Mouse (Mus musculus): Measurements from ENCODE around the gene Ly6g5c.

Ly6g5c gene

DNA sequence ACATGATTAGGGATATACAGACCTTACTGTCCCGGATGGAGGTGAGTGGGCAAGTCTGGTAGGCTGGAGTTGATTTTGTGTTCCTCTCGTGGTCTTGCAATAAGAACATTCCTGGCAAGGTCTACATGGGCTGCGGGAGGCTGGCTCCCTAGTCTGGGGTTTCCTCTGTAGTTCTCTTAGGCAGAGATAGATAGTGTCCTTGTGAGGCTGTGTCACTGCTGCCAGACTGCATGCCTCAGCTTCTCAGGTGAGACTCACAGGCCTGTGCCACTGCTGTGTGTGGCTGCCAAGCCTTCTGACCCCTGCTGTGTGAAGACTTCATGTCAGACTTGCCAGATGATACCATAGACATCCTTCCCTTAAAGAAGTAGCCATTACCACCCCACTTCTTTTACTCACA lies 31.2 kb downstream of the Ly6g5c start:
- no peak for DNase-seq (ENCODE audit: low read depth, low spot score)

DNA sequence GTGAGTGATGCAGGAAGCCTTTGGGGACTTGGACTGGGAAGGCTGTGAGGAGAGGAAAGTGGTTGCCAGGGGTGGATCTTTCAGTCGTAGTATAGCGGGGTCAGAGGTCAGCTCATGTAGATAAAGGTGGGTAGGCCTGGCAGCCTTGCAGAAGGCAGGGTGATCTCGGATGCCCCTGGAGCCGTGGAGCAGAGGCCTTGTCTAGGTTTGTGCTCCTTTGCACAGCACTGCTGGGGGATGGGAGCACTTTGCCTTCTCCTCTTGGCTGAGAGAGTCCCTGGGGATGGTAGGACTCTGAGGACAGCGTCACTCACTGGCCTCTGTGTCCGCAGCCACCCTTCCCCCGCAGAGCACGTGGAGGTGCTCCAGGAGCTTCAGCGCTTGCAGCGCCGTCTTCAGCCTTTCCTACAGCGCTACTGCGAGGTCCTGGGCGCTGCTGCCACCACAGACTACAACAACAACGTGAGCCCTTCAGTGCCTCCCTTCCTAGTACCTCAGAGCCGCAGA lies 32.5 kb downstream of the Ly6g5c start:
- DNase-seq (ENCODE audit: low read depth, low spot score): no peak

DNA sequence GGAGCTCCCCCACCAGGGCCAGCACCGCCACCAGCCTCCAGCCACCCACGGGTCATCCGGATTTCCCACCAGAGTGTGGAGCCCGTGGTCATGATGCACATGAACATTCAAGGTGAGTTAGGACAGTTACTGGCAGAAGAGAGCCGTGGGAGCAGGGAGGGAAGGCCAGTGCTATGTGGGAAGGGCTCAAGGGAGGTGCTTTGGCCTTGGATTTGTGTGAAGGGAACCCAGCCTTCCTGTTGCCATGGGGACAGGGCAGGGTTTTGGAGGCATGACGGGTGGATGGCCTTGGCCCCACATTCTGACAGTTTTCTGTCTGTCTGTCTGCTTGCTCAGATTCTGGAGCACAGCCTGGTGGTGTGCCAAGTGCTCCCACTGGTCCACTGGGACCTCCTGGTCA lies 33.9 kb downstream of the Ly6g5c start:
- DNase-seq (ENCODE audit: low read depth, low spot score): no peak

DNA sequence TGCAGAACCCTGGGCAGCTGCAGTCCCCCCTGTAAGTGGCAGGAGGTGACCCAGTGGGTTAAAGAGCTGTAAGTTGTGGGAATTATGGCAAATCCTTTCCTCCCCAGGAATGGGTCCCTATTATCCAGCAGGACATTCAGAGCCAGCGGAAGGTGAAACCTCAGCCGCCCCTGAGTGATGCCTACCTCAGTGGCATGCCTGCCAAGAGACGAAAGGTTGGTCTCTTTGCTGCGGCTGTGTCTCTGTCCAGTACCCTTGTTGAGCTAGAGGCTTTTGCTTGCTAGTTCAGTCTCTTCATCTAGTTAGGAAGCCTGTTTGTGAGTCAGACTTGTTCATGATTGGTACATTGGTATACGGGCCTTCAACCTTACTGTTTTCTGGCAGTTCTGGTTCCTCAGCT lies 38.1 kb downstream of the Ly6g5c start:
- no peak for DNase-seq (ENCODE audit: low read depth, low spot score)

DNA sequence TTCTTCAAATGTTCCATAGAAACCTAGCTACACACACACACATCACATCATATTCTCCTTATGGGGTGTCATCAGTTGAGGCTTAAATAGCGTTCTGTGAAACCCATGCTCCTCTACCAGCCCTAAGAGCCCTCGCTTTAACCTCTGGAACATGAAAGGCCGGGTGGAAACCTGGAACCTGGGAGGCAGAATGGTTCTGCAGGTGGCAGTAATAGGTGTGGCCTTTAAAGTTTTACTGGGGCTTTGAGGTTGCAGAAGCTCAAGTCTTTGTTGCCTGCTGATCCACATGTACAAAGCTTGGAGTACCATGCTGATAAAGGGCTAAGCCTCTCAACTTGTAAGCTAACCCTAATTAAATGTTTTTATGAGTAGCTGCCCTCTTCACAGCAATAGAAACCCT lies 39.3 kb downstream of the Ly6g5c start:
- peak; percentile 31 for DNase-seq (ENCODE audit: low read depth, low spot score)

DNA sequence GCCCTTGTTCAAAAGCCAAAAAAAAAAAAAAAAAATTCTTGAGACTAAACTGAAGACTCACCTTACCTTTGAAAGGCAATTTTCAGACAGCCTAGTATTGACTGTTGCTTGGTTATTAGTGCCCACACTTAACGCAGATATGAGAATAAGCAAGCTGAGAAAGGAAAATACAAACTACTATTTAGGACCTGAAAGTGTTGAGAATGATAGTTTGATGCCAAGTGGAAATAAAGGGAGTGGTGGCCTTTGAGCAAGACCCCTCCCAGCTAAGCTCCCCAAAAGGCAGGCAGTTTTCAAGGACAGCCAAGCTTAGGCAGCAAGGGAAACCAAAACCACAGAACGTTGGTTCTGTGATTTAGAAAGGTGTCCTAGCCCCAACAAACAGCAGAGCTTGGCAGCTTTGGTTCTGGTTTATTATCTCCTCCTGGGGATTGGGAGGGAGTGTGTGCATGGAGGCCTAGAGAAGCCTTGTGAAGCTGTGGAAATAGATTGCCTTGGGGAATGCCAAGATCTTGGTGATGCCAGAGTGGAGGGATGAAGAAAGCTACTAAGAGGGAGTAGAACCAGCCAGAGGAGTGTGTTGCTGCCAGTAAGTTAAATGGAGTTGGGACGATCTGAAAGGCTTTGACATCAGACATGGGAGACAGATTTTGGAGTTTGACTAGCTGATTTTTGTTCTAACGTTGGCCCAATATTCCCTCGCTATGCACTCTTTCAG lies 40.0 kb downstream of the Ly6g5c start:
- peak; percentile 40 for DNase-seq (ENCODE audit: low read depth, low spot score)

DNA sequence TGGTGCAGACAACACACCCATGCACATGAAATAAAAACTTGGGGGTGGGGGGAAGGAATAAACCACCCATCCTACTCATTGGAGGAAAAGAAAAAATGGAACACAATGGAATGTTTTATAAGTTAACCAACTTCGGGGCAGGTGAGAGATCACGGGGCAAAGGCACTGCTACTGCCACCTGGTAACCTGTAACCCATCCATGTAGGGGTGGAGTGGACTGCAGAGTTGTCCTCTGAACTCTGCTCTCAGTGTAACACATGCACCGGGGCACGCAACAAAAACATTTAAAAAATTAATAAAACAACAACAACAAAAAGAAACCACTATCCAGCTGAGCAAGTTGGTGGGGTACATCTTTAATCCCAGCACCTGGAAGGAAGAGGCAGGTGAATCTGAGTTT lies 44.0 kb downstream of the Ly6g5c start:
- DNase-seq (ENCODE audit: low read depth, low spot score): no peak

DNA sequence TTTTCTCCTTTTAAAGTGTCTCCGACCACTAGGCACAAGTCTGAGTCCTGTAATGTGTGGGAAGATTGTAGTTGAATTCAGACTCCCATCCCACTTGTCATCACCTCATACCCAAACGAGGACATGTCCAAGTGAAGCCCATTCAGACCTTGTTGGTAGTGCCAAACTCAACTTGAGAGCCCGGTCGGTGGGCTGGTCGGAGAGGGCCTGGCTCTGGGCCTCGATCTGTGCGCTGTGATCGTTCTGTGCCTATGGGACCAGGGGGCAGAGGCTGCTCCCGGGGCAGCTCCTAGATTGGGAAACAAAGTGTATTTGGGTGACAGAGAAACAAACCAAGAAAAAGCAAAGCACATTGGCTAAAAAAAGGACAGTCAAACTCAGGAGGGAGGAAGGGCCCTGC lies 45.0 kb downstream of the Ly6g5c start:
- no peak for DNase-seq (ENCODE audit: low read depth, low spot score)

DNA sequence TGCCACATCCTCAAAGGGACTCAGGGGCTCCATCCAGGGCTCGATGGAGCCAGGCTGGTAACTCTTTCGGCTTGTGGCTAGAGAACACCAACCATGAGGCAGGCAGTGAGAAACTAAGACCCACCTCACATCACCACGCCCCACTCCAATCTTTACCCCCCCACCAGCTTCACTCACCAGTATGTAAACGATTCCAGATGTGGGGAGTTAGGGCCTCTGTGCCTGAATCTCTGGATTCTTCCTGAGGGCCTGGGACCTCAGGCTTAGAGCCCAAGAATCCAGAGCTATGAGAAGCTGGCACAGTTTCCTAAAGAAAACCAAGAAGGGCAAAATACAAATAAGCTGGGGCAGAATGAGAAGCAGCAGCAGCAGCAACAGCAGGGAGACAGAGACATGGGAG lies 45.9 kb downstream of the Ly6g5c start:
- peak; percentile 42 for DNase-seq (ENCODE audit: low read depth, low spot score)

DNA sequence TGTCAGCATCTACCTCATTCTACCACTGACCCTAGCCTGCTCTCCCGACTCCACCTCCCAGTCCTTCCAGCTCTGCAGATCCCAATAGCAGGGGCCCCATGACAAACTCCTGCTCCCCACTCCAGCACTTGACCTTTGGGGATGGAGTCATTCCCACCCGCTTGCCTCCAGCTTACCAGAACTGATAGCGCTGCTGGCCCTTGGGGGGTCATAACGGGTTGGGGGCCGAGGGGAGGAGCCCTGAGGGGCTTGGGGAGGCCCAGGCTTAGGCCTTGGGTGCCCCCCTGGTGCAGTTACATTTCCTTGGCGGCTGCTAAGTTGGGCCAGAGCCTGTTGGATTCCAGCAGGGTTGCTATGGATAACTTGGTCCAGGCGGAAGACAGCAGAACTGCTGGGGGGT lies 46.5 kb downstream of the Ly6g5c start:
- no peak for DNase-seq (ENCODE audit: low read depth, low spot score)

DNA sequence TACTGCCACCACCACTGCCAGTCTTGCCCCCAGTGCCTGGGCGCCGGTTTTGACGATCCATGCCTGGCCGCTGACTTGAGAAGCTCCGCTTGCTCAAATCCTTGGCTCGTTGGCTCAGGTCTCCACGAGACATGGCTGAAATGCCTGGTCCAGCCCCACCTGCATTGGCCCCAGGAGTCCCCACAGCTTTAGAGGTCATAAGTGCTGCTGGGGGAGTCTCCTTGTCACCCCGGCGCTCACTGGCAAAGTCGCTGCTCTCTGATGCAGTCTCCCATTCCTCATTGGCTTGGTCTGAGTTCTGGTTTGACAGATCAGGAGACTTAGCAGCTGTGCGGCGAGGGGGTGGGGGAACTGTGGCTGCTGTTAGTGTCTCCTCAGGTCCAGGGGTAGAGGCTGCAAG lies 47.4 kb downstream of the Ly6g5c start:
- no peak for DNase-seq (ENCODE audit: low read depth, low spot score)

DNA sequence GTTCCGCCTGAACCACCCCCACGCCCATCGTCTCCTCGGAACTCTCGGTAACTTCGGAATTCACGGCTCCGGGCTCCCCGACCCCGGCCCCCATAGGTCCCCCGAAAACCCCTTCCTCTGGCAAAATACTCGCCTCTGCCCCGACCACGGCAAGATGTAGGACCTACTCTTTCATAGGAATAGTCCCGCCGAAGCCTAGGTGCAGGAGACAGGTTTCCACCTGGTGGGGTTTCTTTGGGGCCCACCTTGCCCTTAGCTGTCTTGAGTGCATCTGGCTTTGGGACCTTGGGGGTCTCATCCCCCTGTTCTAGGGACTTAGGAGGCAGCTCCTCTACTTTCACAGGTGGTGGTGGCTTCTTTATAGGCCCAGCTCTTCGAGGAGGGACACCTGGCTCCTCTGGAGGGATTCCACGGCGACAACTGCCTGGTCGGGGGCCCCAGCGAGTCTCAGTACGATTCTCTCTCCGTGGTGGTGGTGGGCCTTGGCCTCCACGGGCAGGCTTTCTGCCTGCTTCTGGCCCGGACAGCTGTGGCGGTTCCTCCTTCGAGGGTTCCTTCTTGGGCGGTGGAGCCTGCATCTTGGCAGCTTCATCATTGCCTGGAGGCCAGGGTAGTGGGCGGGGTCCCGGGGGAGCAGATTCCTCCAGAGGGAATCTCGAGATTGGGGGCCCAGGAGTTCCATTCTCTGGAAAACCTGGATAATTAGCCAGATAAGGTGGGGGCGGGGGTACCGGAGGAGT lies 48.6 kb downstream of the Ly6g5c start:
- no peak for DNase-seq (ENCODE audit: low read depth, low spot score)

DNA sequence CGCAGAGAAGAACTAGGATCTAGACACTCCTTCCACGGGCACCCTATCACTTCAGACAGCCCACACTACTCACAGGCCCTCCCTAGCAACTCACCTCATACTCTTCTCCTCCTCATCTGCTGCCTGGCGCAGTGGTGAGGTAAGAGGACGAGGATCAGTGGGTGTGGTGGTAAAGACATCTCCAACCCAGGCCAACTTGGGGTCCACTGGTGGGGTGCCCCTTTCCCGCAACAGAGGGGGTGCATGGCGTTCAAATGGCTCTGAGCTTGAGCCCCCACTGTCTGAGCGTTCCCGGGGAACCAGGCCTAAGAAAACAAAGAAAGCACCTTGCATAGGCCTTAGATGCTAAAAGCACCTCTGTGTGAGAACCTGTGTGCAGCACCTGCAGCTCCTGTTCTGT lies 49.2 kb downstream of the Ly6g5c start:
- DNase-seq (ENCODE audit: low read depth, low spot score): no peak

DNA sequence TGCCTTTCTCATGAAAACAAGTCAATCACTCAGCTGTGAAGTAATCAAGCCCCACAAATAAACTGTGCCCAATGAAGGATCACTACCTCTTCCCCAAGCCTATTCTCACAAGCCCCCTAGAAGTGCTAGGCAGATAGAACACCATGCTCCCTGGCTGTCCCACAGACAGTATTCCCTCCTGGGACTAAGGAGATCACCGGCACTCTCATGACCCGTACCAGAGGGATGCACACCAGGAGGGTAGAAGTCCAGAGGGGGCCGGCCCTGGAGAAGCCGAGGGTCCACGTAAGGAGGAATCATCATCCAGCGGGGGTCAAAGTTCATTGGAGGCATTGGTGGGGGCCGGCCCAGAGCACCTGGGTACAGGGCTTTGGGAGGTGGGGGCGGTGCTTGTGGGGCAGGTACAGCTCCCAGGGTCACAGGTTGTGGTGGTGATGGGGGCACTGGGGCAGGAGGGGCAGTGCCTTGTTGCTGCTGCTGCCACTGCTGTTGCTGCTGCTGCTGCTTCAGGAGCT lies 49.6 kb downstream of the Ly6g5c start:
- DNase-seq (ENCODE audit: low read depth, low spot score): no peak

DNA sequence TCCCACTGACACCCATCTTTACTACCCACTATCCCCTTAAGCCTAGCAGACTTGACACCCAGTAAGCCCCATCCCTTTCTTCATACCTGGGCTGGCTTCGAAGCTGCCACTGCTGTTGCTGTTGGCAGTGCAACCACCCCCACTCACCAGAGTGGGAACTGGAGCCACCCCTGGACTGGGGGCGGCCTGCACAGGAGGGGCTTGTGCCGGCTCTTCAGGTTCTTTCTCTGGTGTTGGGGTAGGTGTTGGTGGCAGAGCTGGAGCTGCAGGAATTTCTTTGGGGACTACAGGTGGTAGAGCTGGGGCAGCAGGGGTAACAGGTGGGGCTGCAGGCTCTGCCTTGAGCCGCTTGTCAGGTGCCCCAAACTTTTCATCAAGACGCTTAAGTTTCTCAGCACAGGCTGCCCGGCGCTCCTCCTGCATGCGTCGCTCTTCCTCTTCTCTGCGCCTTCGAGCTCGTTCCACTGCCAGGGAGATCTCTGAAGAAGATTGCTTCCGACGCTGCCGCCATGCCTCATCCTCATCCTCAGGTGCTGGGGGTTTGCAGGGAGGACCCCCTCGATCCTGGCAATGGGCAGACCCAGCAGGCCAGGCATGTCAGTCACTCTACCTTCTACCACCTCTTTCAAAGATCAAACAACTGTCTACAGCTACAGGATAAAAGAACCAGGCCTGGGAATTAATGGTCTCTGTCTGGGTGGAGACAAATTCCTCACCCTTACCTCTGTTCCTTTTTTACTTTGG lies 50.9 kb downstream of the Ly6g5c start:
- DNase-seq (ENCODE audit: low read depth, low spot score): no peak

DNA sequence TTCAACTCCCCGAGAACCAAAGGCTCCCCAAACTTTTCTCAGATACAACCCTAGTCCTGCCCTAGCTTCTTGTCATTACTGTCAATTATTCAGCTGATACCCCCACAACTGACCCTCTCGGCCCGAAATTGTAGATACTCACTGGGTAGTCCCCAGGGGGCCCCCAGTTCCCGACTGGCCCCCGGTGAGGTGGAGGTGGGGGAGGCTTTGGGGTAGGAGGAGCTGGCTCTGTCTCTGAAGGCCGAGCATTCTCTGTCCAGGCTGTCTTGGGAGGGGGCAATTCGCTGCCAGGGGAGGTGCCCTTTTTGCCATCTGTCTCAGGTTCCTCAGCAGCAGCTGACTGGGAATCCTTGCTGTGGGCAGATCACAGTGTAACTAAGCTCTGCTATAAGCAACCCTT lies 51.6 kb downstream of the Ly6g5c start:
- no peak for DNase-seq (ENCODE audit: low read depth, low spot score)

DNA sequence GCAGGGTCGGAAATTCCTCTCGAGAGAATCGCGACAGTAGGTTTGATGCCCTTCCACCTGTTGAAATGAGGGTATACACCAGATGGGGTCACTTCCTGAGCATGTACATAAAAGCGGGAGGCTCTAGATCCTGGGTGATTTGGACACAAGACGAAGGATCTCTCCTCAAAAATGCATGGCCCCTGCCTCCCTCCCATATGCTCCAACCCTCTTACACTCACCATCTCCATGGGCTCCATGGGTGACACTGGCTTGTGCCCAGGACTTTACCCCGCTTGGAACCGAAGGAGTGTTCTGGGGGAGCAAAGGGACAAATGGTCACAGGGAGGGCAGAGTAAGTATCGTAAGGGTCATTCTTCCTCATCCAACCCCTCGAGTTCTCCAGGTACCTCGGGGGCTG lies 53.3 kb downstream of the Ly6g5c start:
- DNase-seq (ENCODE audit: low read depth, low spot score): no peak

Data from 3T3-L1 (cell line).